Mouse (Mus musculus): Measurements from ENCODE around the gene Ccdc8.

- TF ChIP-seq CTCF (conservative IDR thresholded peaks at IDR 0.05; ENCODE audit: low read length), result no peak
- no peak for TF ChIP-seq NANOG (IDR thresholded peaks at IDR 0.05; ENCODE audit: borderline replicate concordance, low read length)
Measured at GRCm38 (mm10) chr7:17010010-17010347, 17.5 kb downstream of the Ccdc8 start.
